Mouse (Mus musculus) heart, embryonic 14.5 days (tissue): ENCODE results near the gene Gm43951. TPM values are rescaled to one million over a fixed set of nuclear protein-coding genes. Genes with fewer than 3 reads are reported as not detected.

Experiments
- ATAC-seq: fragments of 200-750 bp; cut with Nextera tagmentation; 2 replicates; pipeline ENCODE4 v1.8.0; 2017; ENCODE audit warnings: low read depth, moderate TSS enrichment; ENCODE audit not compliant: insufficient number of reproducible peaks, insufficient read depth, low FRiP score
- H3K27ac ChIP-seq, 2 experiments: fragments of 200-500 bp in 1 of 2; fragments of 300-500 bp in 1 of 2; sonication (generic) in 1 of 2; replicated peaks in 1 of 2; 2 replicates each; pipeline ENCODE4 v1.5.1; 2012 to 2014; ENCODE audit warnings: low read depth in 2 of 2, low read length in 2 of 2, control low read depth in 1 of 2, mild to moderate bottlenecking in 1 of 2, mixed read lengths in 1 of 2; ENCODE audit not compliant: control insufficient read depth in 1 of 2, insufficient read depth in 1 of 2
- H3K27me3 ChIP-seq: fragments of 300-500 bp; sonication (generic); 2 replicates; pipeline ENCODE4 v1.6.1; 2014; ENCODE audit warnings: mild to moderate bottlenecking, low read length, control low read depth; ENCODE audit not compliant: control insufficient read depth, insufficient read depth
- H3K36me3 ChIP-seq: fragments of 300-500 bp; sonication (generic); 2 replicates; pipeline ENCODE4 v1.6.1; 2014; ENCODE audit warnings: mild to moderate bottlenecking, control low read depth, low read length, mixed read lengths; ENCODE audit not compliant: control insufficient read depth, insufficient read depth
- H3K4me1 ChIP-seq, 2 experiments: fragments of 200-500 bp in 1 of 2; fragments of 300-500 bp in 1 of 2; sonication (generic) in 1 of 2; 2 replicates each; pipeline ENCODE4 v1.6.1; 2012 to 2014; ENCODE audit warnings: low read length in 2 of 2, control low read depth in 1 of 2, mixed read lengths in 1 of 2; ENCODE audit not compliant: control insufficient read depth in 2 of 2, insufficient read depth in 2 of 2
- H3K4me2 ChIP-seq: fragments of 300-500 bp; sonication (generic); 2 replicates; pipeline ENCODE4 v1.6.1; 2014; ENCODE audit warnings: mild to moderate bottlenecking, low read length
- H3K4me3 ChIP-seq, 2 experiments: fragments of 200-500 bp in 1 of 2; fragments of 300-500 bp in 1 of 2; sonication (generic) in 1 of 2; 2 replicates each; pipeline ENCODE4 v1.5.1; 2012 to 2014; ENCODE audit warnings: low read length in 2 of 2, mild to moderate bottlenecking in 2 of 2, control low read depth in 1 of 2, low read depth in 1 of 2, moderate library complexity in 1 of 2; ENCODE audit not compliant: control insufficient read depth in 1 of 2, insufficient read depth in 1 of 2
- H3K9ac ChIP-seq: fragments of 300-500 bp; sonication (generic); 2 replicates; pipeline ENCODE4 v1.6.1; 2014; ENCODE audit warnings: mild to moderate bottlenecking, low read length
- H3K9me3 ChIP-seq: fragments of 300-500 bp; sonication (generic); 2 replicates; pipeline ENCODE4 v1.6.1; 2016; ENCODE audit warnings: low read length, control low read depth; ENCODE audit not compliant: control insufficient read depth
- WGBS: fragments of 180-500 bp; shearing (Covaris S2); extraction: QIAGEN DNeasy Blood & Tissue Kit; methylation state at CpG from one replicate; pipeline ENCODE4 v1.1.7; 2014; 5-methylcytosine and 5-hydroxymethylcytosine counted together
- polyA plus RNA-seq: library from polyadenylated mRNA; unstranded; fragments of >200 nt; fragmentation: Nextera tagmentation; extraction: Ambion mirVana; gene quantifications from 2 replicates; pipeline ENCODE4 v1.2.1, GENCODE M21; 2014

Gene Gm43951
- polyA plus RNA-seq, result not detected in 2 replicates

GRCm38 (mm10) chr11:72206341-72207203, at the start of gene Gm43951:
TSS of gene Gm43951 (minus strand) at chr11:72206840.
- ATAC-seq, result peak; percentile 29
- Histone ChIP-seq H3K36me3 (peaks cover 27% of the 10 kb centered on the region), H3K27me3 (no peaks in the 10 kb centered on the region), H3K9ac (peak within 1 kb of the TSS; percentile 91), H3K9me3 (no peaks in the 10 kb centered on the region), H3K4me3 (peak within 1 kb of the TSS; percentile 66 to 91), H3K4me2 (peak within 1 kb of the TSS; percentile 89), H3K27ac (0 out of 4 replicates have a peak within 1 kb of the TSS, but pooled peaks of 1 of the 2 experiments have one; percentile 30), H3K4me1 (peaks cover 8 to 14% of the 10 kb centered on the region in 2 experiments; a peak in 3 of 4 replicates)
- WGBS, result under 1% methylated on average over 43 of the region's 43 CpGs

- no peak overlapping the region for H3K27ac ChIP-seq
- no peaks in the 10 kb centered on the region for H3K9me3 ChIP-seq
- no peaks in the 10 kb centered on the region; the same call in 1 of the 2 replicates for H3K27me3 ChIP-seq
- H3K4me1 ChIP-seq, result no peaks in the 10 kb centered on the region
- no peak overlapping the region for H3K4me3 ChIP-seq
- no peak for ATAC-seq
- H3K9ac ChIP-seq, result no peak overlapping the region
- H3K4me2 ChIP-seq, result no peak overlapping the region
- H3K36me3 ChIP-seq, result no peaks in the 10 kb centered on the region
- 80% methylated on average over 2 of the region's 2 CpGs for WGBS
Measured at GRCm38 (mm10) chr11:72256441-72256840, 49.8 kb upstream of the Gm43951 start.

- no peaks in the 10 kb centered on the region for H3K4me1 ChIP-seq
- no peak overlapping the region for H3K4me3 ChIP-seq
- WGBS, result 92% methylated on average over 4 of the region's 4 CpGs
- peaks cover under 1% of the 10 kb centered on the region; the same call in 1 of the 2 replicates for H3K27me3 ChIP-seq
- no peak overlapping the region for H3K9ac ChIP-seq
- ATAC-seq, result no peak
- no peak overlapping the region for H3K4me2 ChIP-seq
- H3K36me3 ChIP-seq, result no peaks in the 10 kb centered on the region
- H3K9me3 ChIP-seq, result no peaks in the 10 kb centered on the region
- no peak overlapping the region for H3K27ac ChIP-seq
Measured at GRCm38 (mm10) chr11:72255629-72256028, 49.0 kb upstream of the Gm43951 start.

- Histone ChIP-seq H3K27me3 (no peaks in the 10 kb centered on the region), H3K4me3 (no peak overlapping the region), H3K36me3 (no peaks in the 10 kb centered on the region), H3K9ac (no peak overlapping the region), H3K9me3 (no peaks in the 10 kb centered on the region), H3K4me2 (no peak overlapping the region), H3K27ac (no peak overlapping the region), H3K4me1 (no peaks in the 10 kb centered on the region)
- 73% methylated on average over 8 of the region's 8 CpGs for WGBS
- no peak for ATAC-seq
Measured at GRCm38 (mm10) chr11:72245196-72245753, 38.6 kb upstream of the Gm43951 start.

GRCm38 (mm10) chr11:72240062-72240860, 33.6 kb upstream of the Gm43951 start:
- no peak overlapping the region for H3K4me2 ChIP-seq
- H3K9ac ChIP-seq, result no peak overlapping the region
- no peak for ATAC-seq
- H3K4me1 ChIP-seq, result no peaks in the 10 kb centered on the region
- 59% methylated on average over 4 of the region's 4 CpGs for WGBS
- H3K9me3 ChIP-seq, result no peaks in the 10 kb centered on the region
- H3K27me3 ChIP-seq, result no peaks in the 10 kb centered on the region
- H3K27ac ChIP-seq, result no peak overlapping the region
- no peaks in the 10 kb centered on the region for H3K36me3 ChIP-seq
- H3K4me3 ChIP-seq, result no peak overlapping the region

GRCm38 (mm10) chr11:72234013-72234412, 27.4 kb upstream of the Gm43951 start:
- Histone ChIP-seq H3K27me3 (no peaks in the 10 kb centered on the region), H3K4me1 (no peaks in the 10 kb centered on the region), H3K4me2 (no peak overlapping the region), H3K36me3 (no peaks in the 10 kb centered on the region), H3K9me3 (no peaks in the 10 kb centered on the region), H3K27ac (no peak overlapping the region), H3K4me3 (no peak overlapping the region), H3K9ac (no peak overlapping the region)
- no peak for ATAC-seq
- WGBS, result 52% methylated on average over 5 of the region's 5 CpGs

GRCm38 (mm10) chr11:72232991-72233390, 26.4 kb upstream of the Gm43951 start:
- Histone ChIP-seq H3K27ac (no peak overlapping the region), H3K9me3 (no peaks in the 10 kb centered on the region), H3K9ac (no peak overlapping the region), H3K4me1 (no peaks in the 10 kb centered on the region), H3K4me3 (no peak overlapping the region), H3K36me3 (no peaks in the 10 kb centered on the region), H3K4me2 (no peak overlapping the region), H3K27me3 (no peaks in the 10 kb centered on the region)
- no peak for ATAC-seq
- WGBS, result 61% methylated on average over 1 of the region's 1 CpGs
